Mouse (Mus musculus): Measurements from ENCODE around the gene Vmn2r98. TPM values are rescaled to one million over a fixed set of nuclear protein-coding genes. Genes with fewer than 3 reads are reported as not detected.
"Not testable (repeated sequence)": the region's sequence is repeated elsewhere in the genome, so short reads cannot be mapped to it uniquely, and the experiment has no call there.

The Vmn2r98 gene
- not detected in 2 replicates for total RNA-seq (2014; fragmentation: Nextera tagmentation)
- not detected in 2 replicates for total RNA-seq (2017)

- not testable (repeated sequence) for ATAC-seq (replicated peaks; ENCODE audit: low FRiP score, low TSS enrichment, poor library complexity, severe bottlenecking)
Measured at GRCm38 (mm10) chr17:19053160-19053559, at the start of gene Vmn2r98. Gene Vmn2r98, plus strand, starts transcription at chr17:19053460.

GRCm38 (mm10) chr17:19031441-19031840, 21.8 kb upstream of the Vmn2r98 start:
- ATAC-seq (replicated peaks; ENCODE audit: low FRiP score, low TSS enrichment, poor library complexity, severe bottlenecking): not testable (repeated sequence)

GRCm38 (mm10) chr17:19031962-19032361, 21.3 kb upstream of the Vmn2r98 start:
- no peak for ATAC-seq (replicated peaks; ENCODE audit: low FRiP score, low TSS enrichment, poor library complexity, severe bottlenecking)

GRCm38 (mm10) chr17:19032721-19033120, 20.5 kb upstream of the Vmn2r98 start:
- ATAC-seq (replicated peaks; ENCODE audit: low FRiP score, low TSS enrichment, poor library complexity, severe bottlenecking): no peak

Other genes with a start within 250 kb of the Vmn2r98 start
- not detected in 2 replicates for gene Vmn2r97, start 139.2 kb upstream of the Vmn2r98 start, total RNA-seq (2014; fragmentation: Nextera tagmentation)
- not detected in 2 replicates for gene Vmn2r97, start 139.2 kb upstream of the Vmn2r98 start, total RNA-seq (2017)

All from megakaryocyte-erythroid progenitor cell, adult 5-6 weeks (primary cell).